Mouse (Mus musculus): ENCODE measurements around the gene Gm28035.

DNA sequence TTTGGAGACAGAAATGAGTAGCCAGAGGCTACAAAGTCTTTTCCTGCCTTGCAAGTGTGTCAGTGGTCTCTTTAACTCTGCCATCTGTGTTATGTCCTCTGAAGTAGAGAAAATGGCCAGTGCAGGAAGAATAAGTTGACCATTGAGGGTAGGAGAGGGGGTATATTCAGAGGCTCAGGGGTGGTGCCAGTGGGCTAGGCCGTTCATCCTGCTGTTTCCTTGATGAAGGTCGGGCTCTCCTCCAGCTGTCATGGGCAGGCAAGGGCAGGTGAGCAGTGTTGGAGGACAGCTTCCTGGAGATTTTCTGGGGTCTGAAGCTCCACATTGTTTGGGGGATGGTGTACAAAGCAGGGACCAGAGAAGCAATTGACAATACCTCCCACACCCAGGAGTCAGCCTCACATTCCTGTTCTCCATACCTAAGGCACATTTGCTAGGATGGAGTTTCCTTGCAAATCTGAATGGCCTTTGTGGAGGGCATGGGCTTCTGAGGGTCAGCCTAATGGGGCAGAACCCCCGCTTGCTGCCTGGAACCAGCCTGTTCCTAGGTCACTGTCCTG, 1.4 kb upstream of the Gm28035 start:
- TF ChIP-seq CTCF (IDR thresholded peaks at IDR 0.05; ENCODE audit: control insufficient read depth, insufficient read depth, insufficient replicate concordance, low read depth, low read length) (no peak), POLR2A (IDR thresholded peaks at IDR 0.05; ENCODE audit: control insufficient read depth, low read depth, low read length) (no peak)
